Mouse (Mus musculus): ENCODE results near the gene Stac.

The Stac gene

DNA sequence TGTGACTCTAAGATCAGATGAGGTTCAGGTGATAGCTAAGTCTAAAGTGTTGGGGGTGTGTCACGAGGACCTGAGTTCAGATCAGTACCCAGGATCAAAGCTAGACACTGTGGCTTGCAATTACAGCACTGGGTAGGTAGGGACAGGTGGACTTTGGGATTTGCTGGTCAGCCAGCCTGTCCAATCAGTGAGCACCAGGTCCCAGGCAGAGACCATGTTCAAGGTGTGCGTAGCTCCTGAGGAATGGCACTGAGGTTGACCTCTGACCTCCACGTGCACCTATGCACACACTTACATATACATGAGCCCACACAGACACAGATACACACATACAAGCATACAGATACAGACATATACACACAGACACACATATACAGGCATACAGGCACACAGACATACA is 174.6 kb downstream of the Stac start:
- in situ Hi-C loops (cut with MboI) = no loop called here

DNA sequence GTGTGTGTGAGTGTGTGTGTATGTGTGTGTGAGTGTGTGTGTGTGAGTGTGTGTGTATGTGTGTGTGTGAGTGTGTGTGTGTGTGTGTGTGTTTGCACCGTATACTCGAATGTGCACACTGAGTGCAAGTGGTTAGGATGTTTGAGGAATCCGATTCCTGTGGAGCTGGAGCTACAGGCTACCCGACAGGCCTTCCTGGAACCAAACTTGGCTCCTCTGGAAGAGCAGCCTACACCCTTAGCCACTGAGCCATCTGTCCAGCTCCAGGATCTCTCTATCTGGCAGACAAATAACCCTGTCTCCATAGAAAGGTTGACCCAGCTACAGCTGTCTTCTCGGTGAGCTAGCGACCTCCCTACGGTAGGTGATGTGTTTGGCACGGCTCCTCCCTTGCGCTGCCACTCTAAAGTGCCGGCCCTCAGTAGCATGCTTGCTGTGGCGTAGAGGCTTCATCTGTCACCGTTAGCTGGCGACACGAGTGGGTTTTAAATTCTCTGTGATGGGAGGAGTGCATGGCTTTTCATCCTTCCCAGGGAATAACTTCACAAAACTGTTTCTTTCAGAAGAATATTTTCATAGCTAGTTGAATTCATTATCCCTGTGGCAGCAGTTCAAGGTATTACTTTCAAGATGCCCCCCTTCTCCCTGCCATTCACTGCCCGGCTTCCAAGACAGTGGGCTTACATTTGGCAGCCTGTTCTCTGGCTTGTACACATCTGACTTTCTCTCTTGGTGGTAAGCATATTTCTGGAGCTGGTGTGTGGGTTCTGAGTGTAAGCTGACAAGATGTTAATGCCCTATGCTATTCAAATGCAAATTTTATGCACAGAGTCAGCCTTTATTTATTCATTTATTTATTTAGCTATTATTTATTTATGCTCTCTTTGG is 175.3 kb downstream of the Stac start:
- in situ Hi-C loops (cut with MboI) = no loop called here
